Mouse (Mus musculus): Measurements from ENCODE around the gene Rnf145. TPM values are rescaled to one million over a fixed set of nuclear protein-coding genes. Genes with fewer than 3 reads are reported as not detected.

Gene Rnf145
- polyA plus RNA-seq, 1 experiment from 2014 or later: 85.4 TPM

DNA sequence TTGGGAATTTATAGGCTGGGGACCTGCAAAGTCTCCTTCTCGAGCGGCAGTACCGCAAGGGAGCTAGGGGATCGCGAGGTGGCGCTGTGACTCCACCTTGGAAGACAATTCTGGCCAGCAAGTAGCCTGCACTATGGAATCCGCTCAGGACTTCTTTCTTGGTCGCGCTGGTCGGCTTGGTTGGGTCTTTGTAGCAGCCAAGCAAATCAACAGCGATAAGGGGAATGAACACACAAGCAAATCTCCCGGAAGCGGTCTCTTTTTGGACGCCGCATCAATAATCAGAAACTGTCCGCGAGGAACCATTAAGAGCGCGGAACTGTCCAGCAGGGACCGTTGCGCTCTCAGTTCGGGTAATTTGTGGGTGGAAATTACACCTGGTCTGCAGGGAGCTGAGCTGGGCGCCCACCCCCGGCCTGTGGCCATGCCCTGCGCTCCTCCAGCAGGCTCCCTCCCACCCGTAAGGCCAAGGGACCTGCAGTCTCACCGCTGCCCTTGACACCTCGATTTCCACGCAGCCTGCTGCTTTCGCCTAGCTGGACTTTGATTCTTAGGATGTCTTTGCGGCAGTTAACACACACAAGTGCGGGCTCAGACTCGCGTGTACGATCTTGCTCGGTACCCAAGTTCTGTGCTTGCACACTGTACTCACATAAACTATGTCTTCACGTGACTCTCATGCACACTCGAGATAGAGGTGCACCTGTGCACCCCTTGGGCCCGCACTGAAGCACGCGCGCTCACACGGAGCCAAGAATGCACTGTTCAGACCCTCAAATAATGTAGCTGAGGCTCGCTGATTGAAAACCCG lies 92.4 kb downstream of the Rnf145 start:
- Histone ChIP-seq H3K27me3 (replicated peaks; ENCODE audit: control insufficient read depth, insufficient read depth, low read length) (peaks cover 38% of the 10 kb centered on the region), H3K36me3 (ENCODE audit: control insufficient read depth, insufficient read depth, low read length) (no peaks in the 10 kb centered on the region), H3K4me3 (ENCODE audit: low read depth, low read length) (peak overlapping the region; percentile 40), H3K9ac (ENCODE audit: low read depth, low read length) (peak overlapping the region; percentile 49), H3K4me1 (ENCODE audit: control insufficient read depth, insufficient read depth, low read length) (peaks cover 16% of the 10 kb centered on the region), H3K9me3 (ENCODE audit: control insufficient read depth, low read length) (0 out of 2 replicates have a peak, but pooled peaks cover 2% of the 10 kb centered on the region), H3K27ac (replicated peaks; ENCODE audit: low read depth, low read length) (no peak overlapping the region), H3K4me2 (ENCODE audit: low read depth, low read length) (peak overlapping the region; percentile 88)
- DNase-seq (ENCODE audit: low spot score) (peak; percentile 94), ATAC-seq (ENCODE audit: low read depth) (peak; percentile 89)
- WGBS: 2% methylated on average over 44 of the region's 45 CpGs

- H3K36me3 ChIP-seq (ENCODE audit: control insufficient read depth, insufficient read depth, low read length): no peaks in the 10 kb centered on the region
- 10% methylated on average over 10 of the region's 10 CpGs for WGBS
- H3K4me1 ChIP-seq (ENCODE audit: control insufficient read depth, insufficient read depth, low read length): peaks cover 19% of the 10 kb centered on the region
- no peak overlapping the region for H3K27ac ChIP-seq (replicated peaks; ENCODE audit: low read depth, low read length)
- DNase-seq (ENCODE audit: low spot score) (no peak), ATAC-seq (ENCODE audit: low read depth) (no peak)
- peak overlapping the region; percentile 88 for H3K4me2 ChIP-seq (ENCODE audit: low read depth, low read length)
- H3K27me3 ChIP-seq (replicated peaks; ENCODE audit: control insufficient read depth, insufficient read depth, low read length): peaks cover 40% of the 10 kb centered on the region
- no peak overlapping the region for H3K9ac ChIP-seq (ENCODE audit: low read depth, low read length)
- H3K9me3 ChIP-seq (ENCODE audit: control insufficient read depth, low read length): no peaks in the 10 kb centered on the region
- H3K4me3 ChIP-seq (ENCODE audit: low read depth, low read length): peak overlapping the region; percentile 40; the same call in 1 of the 2 replicates
Measured at GRCm38 (mm10) chr11:44612156-44612555, 93.4 kb downstream of the Rnf145 start.

- ATAC-seq (ENCODE audit: low read depth) (no peak), DNase-seq (ENCODE audit: low spot score) (no peak)
- peak overlapping the region; percentile 55 for H3K4me2 ChIP-seq (ENCODE audit: low read depth, low read length)
- peaks cover 19% of the 10 kb centered on the region for H3K4me1 ChIP-seq (ENCODE audit: control insufficient read depth, insufficient read depth, low read length)
- no peak overlapping the region for H3K27ac ChIP-seq (replicated peaks; ENCODE audit: low read depth, low read length)
- H3K4me3 ChIP-seq (ENCODE audit: low read depth, low read length): peak overlapping the region; percentile 24
- H3K9me3 ChIP-seq (ENCODE audit: control insufficient read depth, low read length): no peaks in the 10 kb centered on the region
- H3K27me3 ChIP-seq (replicated peaks; ENCODE audit: control insufficient read depth, insufficient read depth, low read length): peaks cover 40% of the 10 kb centered on the region
- H3K36me3 ChIP-seq (ENCODE audit: control insufficient read depth, insufficient read depth, low read length): no peaks in the 10 kb centered on the region
- 10% methylated on average over 38 of the region's 38 CpGs for WGBS
- H3K9ac ChIP-seq (ENCODE audit: low read depth, low read length): peak overlapping the region; percentile 37; the same call in 1 of the 2 replicates
Measured at GRCm38 (mm10) chr11:44612681-44613410, 94.1 kb downstream of the Rnf145 start.

- peak overlapping the region; percentile 24 for H3K4me3 ChIP-seq (ENCODE audit: low read depth, low read length)
- no peak for DNase-seq (ENCODE audit: low spot score)
- no peak overlapping the region for H3K27ac ChIP-seq (replicated peaks; ENCODE audit: low read depth, low read length)
- 14% methylated on average over 14 of the region's 14 CpGs for WGBS
- no peak for ATAC-seq (ENCODE audit: low read depth)
- peak overlapping the region; percentile 37; the same call in 1 of the 2 replicates for H3K9ac ChIP-seq (ENCODE audit: low read depth, low read length)
- no peaks in the 10 kb centered on the region for H3K9me3 ChIP-seq (ENCODE audit: control insufficient read depth, low read length)
- H3K27me3 ChIP-seq (replicated peaks; ENCODE audit: control insufficient read depth, insufficient read depth, low read length): peaks cover 40% of the 10 kb centered on the region
- H3K4me2 ChIP-seq (ENCODE audit: low read depth, low read length): peak overlapping the region; percentile 55
- peaks cover 19% of the 10 kb centered on the region for H3K4me1 ChIP-seq (ENCODE audit: control insufficient read depth, insufficient read depth, low read length)
- no peaks in the 10 kb centered on the region for H3K36me3 ChIP-seq (ENCODE audit: control insufficient read depth, insufficient read depth, low read length)
Measured at GRCm38 (mm10) chr11:44613411-44614180, 94.8 kb downstream of the Rnf145 start.

Small RNA genes lying within 50 kb of the gene (microRNA-seq; reads per million reads assigned to microRNA genes)
- gene Gm22121 (ENCODE audit: borderline number of aligned reads): not detected

Other genes with a start within 250 kb of the Rnf145 start
- 0.21 TPM in 1 of 2 replicates, not detected in the other for gene Il12b, start 118.9 kb upstream of the Rnf145 start, polyA plus RNA-seq (2014; fragmentation: Nextera tagmentation; extraction: Ambion mirVana)
- gene Ublcp1, start 48.5 kb upstream of the Rnf145 start, polyA plus RNA-seq (2014; fragmentation: Nextera tagmentation; extraction: Ambion mirVana): 57.4 and 60.4 TPM in 2 replicates
- 54.5 and 61.6 TPM in 2 replicates for gene Ebf1, start 98.4 kb downstream of the Rnf145 start, polyA plus RNA-seq (2014; fragmentation: Nextera tagmentation; extraction: Ambion mirVana)

All from embryonic facial prominence, embryonic 14.5 days (tissue).